Mouse (Mus musculus): ENCODE data around the gene Ror1.

Ror1 gene

GRCm38 (mm10) chr4:100401078-100401477 lies 305.5 kb downstream of the Ror1 start:
- DNase-seq: no peak

- no peak for DNase-seq
These were observed 306.2 kb downstream of the Ror1 start for GRCm38 (mm10) chr4:100401581-100402470.

GRCm38 (mm10) chr4:100407261-100407874 lies 311.8 kb downstream of the Ror1 start:
- DNase-seq: peak; percentile 78 to 89

DNA sequence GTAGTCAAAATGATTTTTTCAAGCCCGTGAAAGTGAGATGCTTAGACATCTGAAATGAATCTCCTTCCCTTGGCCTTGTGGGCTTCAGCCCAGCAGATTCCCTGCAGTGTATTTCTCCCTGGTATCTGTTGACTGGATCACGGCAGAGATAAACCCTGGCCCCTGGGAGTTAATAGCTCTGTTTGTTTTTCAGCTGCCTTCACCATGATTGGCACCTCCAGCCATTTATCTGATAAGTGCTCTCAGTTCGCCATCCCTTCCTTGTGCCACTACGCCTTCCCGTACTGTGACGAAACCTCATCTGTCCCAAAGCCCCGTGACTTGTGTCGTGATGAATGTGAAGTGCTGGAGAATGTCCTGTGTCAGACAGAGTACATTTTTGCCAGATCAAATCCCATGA lies 313.9 kb downstream of the Ror1 start:
- no peak for DNase-seq

DNA sequence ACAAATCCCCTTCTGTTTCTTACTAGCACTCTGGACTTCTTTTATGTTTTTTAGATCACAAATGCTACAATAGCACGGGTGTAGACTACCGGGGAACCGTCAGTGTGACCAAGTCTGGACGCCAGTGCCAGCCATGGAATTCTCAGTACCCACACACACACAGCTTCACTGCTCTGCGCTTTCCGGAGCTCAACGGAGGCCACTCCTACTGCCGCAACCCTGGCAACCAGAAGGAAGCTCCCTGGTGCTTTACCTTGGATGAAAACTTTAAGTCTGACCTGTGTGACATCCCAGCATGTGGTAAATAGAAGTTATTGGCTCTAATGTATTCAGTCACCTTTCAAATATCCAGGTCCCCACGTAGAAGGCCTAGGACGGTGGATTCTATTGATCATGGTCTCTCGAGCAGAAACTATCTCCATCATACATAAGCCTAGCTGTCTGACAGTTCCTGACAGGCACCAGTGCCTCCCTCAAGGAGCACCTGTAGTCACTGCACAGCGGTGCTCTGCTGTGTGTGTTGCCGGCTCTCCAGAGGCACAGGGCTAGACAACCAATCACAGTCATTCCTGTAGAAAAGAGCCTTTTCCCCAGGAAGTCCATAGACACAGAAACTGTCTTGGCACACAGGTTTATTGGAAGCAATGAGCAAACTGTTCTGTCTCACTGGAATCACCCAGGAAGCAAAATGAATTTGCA lies 316.4 kb downstream of the Ror1 start:
- DNase-seq: no peak

DNA sequence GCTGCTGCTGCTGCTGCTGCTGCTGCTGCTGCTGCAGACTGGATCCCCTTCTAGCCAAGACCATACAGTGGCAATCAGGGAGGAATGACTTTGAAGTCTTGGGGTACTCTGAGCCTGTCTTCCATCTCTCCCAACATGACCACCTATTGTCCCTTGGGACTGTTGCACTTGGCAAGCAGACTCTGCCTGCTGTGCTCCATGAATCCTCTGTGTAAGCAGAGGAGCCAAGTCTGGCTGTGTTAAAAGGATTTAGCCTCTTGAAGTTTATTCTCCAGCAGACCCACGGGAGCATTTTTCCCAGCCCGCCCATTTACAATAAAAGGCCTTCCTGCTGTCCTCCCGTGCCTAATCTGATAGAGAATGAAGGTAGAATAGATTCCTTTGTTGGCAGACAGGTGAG lies 327.2 kb downstream of the Ror1 start:
- DNase-seq: no peak

GRCm38 (mm10) chr4:100426101-100426500 lies 330.5 kb downstream of the Ror1 start:
- no peak for DNase-seq

- peak; percentile 7 to 21 for DNase-seq
These were observed 333.8 kb downstream of the Ror1 start for GRCm38 (mm10) chr4:100429371-100429900.

GRCm38 (mm10) chr4:100435281-100436168 lies 339.9 kb downstream of the Ror1 start:
- no peak for DNase-seq

DNA sequence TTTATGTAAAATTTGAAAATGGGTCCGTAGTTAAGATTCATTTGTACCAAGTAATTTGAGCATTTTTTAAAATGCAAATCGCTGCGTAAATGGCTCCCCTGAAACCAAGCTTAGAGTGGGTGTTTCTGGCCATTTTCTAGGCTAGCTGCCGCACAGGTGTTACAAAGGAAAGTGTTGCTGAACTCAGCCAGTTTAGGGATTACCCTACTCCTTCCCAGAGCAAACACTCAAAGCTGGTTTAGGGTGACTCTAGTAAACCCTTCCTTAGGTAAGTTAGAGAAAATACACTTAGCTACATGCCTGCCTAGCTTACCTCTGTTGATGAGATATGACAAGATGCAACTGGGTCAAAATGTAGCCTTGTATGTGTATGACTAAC lies 340.6 kb downstream of the Ror1 start:
- no peak for DNase-seq

DNA sequence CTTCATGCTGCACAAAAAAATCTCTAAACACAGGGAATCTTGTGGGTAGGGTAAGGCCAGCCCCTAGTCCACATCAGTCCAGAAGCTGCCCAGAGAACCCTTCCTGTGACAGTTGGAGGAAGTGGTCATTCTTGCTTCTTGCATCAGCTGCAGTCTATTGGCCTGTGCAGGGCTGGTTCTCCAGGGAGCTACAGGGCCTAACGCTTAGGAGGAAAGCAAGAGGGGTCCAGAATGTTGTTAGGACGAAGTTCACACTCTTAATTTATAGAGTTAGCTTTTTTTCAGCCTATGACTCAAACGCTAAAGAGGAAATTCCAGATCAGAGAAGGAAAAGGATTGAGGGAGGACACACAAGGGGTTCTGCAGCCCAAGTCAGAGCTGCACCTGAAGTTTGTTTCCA lies 351.3 kb downstream of the Ror1 start:
- no peak for DNase-seq

DNA sequence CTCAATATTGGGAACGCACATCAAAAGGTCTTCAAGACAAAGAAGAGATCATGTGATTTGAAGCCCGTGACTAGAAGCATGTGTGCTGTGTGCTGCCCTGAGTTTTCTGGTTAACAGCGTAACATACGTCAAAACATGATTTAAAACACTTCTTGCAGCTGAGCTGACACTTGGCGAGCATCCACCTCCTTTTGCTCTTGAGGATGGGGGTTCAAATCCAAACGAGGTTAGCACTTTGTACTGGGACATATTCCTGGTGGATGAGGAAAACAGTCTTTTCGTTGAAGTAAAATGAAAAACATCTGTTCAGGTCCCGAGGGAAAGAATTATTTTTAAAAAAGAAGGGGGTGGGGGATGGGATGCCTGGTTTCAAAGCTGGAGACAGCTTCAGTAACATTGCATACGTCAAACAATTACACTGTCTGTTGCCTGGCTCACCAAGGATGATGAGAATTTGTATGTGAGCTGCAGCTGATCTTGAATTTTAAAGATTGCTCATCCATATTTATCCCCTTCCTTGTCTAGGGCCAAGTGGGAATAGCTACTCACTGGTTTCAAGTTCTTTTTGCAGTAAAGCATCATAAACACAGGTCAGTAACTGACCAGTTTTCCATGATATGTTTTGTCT lies 367.0 kb downstream of the Ror1 start:
- DNase-seq: no peak

GRCm38 (mm10) chr4:100478592-100479321 lies 383.2 kb downstream of the Ror1 start, which contains the start of gene Ube2u:
Gene Ube2u, plus strand, starts transcription at chr4:100478849.
- DNase-seq: peak; percentile 89 to 90

DNA sequence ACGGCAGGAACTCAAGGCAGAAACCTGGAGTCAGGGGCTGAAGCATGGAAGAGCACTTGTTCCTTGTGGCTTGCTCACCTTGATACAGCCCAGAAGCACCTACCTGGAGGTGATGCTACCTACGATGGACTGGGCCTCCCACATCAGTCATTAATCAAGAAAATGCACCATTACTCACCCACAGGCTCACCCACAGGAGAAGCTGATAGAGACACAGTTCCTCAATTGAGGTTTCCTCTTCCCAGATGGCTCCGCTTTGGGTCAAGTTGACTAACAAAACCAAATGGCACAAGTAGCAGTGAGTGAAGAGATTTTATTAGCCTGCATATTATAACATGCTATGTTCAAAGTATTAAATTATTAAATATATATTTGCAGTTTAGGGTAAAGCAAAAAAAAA lies 392.9 kb downstream of the Ror1 start:
- no peak for DNase-seq

Data from kidney, postnatal 36 days (tissue).